Mouse (Mus musculus): ENCODE measurements around the gene Tnk2. TPM values are rescaled to one million over a fixed set of nuclear protein-coding genes. Genes with fewer than 3 reads are reported as not detected.

The Tnk2 gene
- polyA plus RNA-seq, 1 experiment from 2014 or later = 10.6 TPM

DNA sequence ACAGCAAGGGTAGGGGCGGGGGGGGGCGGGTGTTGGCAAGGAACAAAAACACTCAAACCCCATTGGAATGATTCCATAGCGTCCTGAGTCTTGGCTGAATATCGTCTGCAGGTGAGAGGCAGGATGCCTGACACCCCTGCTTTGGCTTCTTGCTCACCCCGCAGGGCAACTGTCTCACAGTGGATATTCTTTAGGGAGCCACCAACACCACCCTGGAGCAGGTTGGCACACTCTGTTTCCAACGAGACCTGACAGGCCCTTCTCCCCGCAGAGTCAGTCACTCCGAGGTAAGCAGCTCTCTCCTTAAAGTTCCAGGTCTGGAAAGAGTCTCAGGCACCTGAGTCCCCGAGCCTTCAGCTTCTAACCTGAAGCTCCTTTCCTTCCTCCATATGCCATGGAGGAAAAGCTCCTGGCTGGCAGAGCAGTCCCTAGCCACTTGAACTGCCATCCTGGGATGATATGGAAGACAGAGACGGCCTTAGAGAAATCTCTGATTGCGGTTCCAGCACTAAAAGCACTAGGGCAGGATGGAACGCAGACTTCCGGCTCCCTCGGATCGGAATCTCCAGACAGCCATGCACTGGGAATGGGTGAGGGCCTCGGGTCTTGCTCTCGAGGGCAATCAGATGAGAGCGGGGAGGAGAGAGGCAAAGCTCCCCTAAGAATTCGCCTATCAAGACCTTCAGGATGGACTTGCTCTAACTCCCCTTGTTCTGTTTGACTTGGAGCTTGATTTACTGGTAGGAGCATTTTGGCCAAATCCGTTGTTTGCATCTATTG is 2.0 kb upstream of the Tnk2 start:
- peak overlapping the region; percentile 39; the same call in 1 of the 2 replicates for H3K9ac ChIP-seq (ENCODE audit: low read length)
- no peak for ATAC-seq (ENCODE audit: insufficient read depth, low FRiP score)
- H3K4me2 ChIP-seq (ENCODE audit: low read depth, low read length) = no peak overlapping the region
- WGBS = 61% methylated on average over 20 of the region's 20 CpGs
- H3K36me3 ChIP-seq (ENCODE audit: control insufficient read depth, insufficient read depth, low read length) = no peaks in the 10 kb centered on the region
- no peak overlapping the region for H3K27ac ChIP-seq (ENCODE audit: low read length)
- no peaks in the 10 kb centered on the region for H3K27me3 ChIP-seq (ENCODE audit: control insufficient read depth, insufficient read depth, low read length)
- H3K4me1 ChIP-seq (ENCODE audit: control insufficient read depth, insufficient read depth, low read length) = peaks cover 19% of the 10 kb centered on the region
- H3K4me3 ChIP-seq (replicated peaks; ENCODE audit: low read length) = no peak overlapping the region
- H3K9me3 ChIP-seq (replicated peaks; ENCODE audit: control insufficient read depth, low read length) = no peaks in the 10 kb centered on the region

DNA sequence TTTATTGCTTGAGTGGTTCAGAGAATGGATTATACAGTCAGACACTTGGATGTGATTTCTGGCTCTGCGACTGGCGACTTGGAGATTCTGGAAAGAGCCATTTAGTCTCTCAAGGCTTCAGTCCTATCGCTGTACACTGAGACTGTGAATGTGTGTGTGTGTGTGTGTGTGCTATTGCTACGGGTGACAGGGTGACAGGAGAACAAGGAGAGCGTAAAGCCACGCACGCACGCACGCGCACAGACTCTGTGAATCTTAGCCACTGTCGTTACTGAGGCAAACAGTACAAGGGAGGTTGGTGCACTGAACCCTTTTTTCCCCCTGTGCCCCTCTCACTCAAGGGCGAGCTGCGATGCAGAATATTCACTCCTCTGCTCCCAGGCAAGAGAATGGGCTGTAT is 1.4 kb upstream of the Tnk2 start:
- Histone ChIP-seq H3K9ac (ENCODE audit: low read length) (no peak overlapping the region), H3K4me3 (replicated peaks; ENCODE audit: low read length) (no peak overlapping the region), H3K4me2 (ENCODE audit: low read depth, low read length) (no peak overlapping the region), H3K4me1 (ENCODE audit: control insufficient read depth, insufficient read depth, low read length) (peaks cover 19% of the 10 kb centered on the region), H3K9me3 (replicated peaks; ENCODE audit: control insufficient read depth, low read length) (no peaks in the 10 kb centered on the region), H3K27me3 (ENCODE audit: control insufficient read depth, insufficient read depth, low read length) (no peaks in the 10 kb centered on the region), H3K27ac (ENCODE audit: low read length) (no peak overlapping the region), H3K36me3 (ENCODE audit: control insufficient read depth, insufficient read depth, low read length) (no peaks in the 10 kb centered on the region)
- no peak for ATAC-seq (ENCODE audit: insufficient read depth, low FRiP score)
- 64% methylated on average over 13 of the region's 13 CpGs for WGBS

- H3K36me3 ChIP-seq (ENCODE audit: control insufficient read depth, insufficient read depth, low read length) = no peaks in the 10 kb centered on the region
- peak overlapping the region; percentile 93 for H3K9ac ChIP-seq (ENCODE audit: low read length)
- H3K4me2 ChIP-seq (ENCODE audit: low read depth, low read length) = peak overlapping the region; percentile 92
- H3K4me3 ChIP-seq (replicated peaks; ENCODE audit: low read length) = peak overlapping the region; percentile 86
- H3K4me1 ChIP-seq (ENCODE audit: control insufficient read depth, insufficient read depth, low read length) = peaks cover 25% of the 10 kb centered on the region
- peak overlapping the region; percentile 83 for H3K27ac ChIP-seq (ENCODE audit: low read length)
- ATAC-seq (ENCODE audit: insufficient read depth, low FRiP score) = peak; percentile 64
- WGBS = under 1% methylated on average over 76 of the region's 82 CpGs
- H3K27me3 ChIP-seq (ENCODE audit: control insufficient read depth, insufficient read depth, low read length) = no peaks in the 10 kb centered on the region
- H3K9me3 ChIP-seq (replicated peaks; ENCODE audit: control insufficient read depth, low read length) = no peaks in the 10 kb centered on the region
These were observed 561 bp downstream of the Tnk2 start for GRCm38 (mm10) chr16:32644069-32644800.

DNA sequence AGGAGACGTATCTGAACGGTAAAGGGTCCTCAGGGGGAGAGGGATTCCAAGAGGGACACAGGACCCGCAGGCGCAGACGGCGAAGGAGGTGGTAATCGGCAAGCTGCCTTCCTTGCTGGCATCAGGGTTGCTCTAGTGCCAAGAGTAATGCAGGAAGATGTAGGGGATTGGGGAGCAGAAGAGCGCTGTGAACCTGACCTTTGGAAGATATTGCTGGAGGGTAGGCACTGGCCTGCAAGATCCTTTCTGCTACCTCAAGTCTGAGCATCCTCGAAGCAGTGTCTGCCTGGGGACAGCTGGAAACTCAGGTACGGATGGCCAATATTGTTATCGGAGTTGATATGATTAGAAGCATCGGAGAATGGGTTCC is 1.1 kb downstream of the Tnk2 start:
- Histone ChIP-seq H3K9ac (ENCODE audit: low read length) (peak overlapping the region; percentile 93), H3K4me2 (ENCODE audit: low read depth, low read length) (peak overlapping the region; percentile 92), H3K9me3 (replicated peaks; ENCODE audit: control insufficient read depth, low read length) (no peaks in the 10 kb centered on the region), H3K4me3 (replicated peaks; ENCODE audit: low read length) (peak overlapping the region; percentile 86), H3K27ac (ENCODE audit: low read length) (peak overlapping the region; percentile 83), H3K36me3 (ENCODE audit: control insufficient read depth, insufficient read depth, low read length) (no peaks in the 10 kb centered on the region), H3K27me3 (ENCODE audit: control insufficient read depth, insufficient read depth, low read length) (no peaks in the 10 kb centered on the region), H3K4me1 (ENCODE audit: control insufficient read depth, insufficient read depth, low read length) (peaks cover 25% of the 10 kb centered on the region)
- ATAC-seq (ENCODE audit: insufficient read depth, low FRiP score) = no peak
- WGBS = 9% methylated on average over 12 of the region's 12 CpGs

DNA sequence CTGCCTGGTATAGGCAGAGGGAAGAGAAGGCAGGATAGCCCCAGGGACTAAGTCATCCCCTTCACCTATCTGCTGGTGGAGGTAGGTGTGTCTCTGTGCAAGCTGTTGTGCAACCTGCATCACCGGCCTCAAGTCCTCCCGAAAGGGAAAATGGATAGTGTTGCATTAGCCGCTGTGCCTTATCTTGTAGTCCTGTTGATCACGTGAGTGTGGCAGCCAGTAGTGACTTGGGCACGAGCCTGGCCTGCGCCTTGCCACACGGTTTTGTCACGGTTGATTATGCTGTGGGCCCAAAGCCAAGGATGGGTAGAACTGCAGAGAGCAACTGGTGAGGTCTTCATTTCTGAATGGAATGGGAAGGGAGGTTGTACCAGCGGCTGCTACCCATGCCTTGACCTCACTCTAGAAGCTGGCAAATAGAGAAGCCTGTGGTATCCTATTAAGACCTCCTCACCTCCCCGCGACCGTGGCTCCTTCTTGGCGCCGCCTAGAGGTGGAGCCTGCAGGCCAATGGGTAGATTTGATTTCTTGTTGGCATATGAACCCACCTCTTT is 1.8 kb downstream of the Tnk2 start:
- H3K4me2 ChIP-seq (ENCODE audit: low read depth, low read length) = peak overlapping the region; percentile 92
- H3K4me1 ChIP-seq (ENCODE audit: control insufficient read depth, insufficient read depth, low read length) = peaks cover 25% of the 10 kb centered on the region
- H3K9me3 ChIP-seq (replicated peaks; ENCODE audit: control insufficient read depth, low read length) = no peaks in the 10 kb centered on the region
- ATAC-seq (ENCODE audit: insufficient read depth, low FRiP score) = 0 out of 2 replicates have a peak, but pooled peaks have one; percentile 12
- 21% methylated on average over 14 of the region's 14 CpGs for WGBS
- H3K27ac ChIP-seq (ENCODE audit: low read length) = peak overlapping the region; percentile 83
- H3K4me3 ChIP-seq (replicated peaks; ENCODE audit: low read length) = peak overlapping the region; percentile 86
- no peaks in the 10 kb centered on the region for H3K36me3 ChIP-seq (ENCODE audit: control insufficient read depth, insufficient read depth, low read length)
- H3K27me3 ChIP-seq (ENCODE audit: control insufficient read depth, insufficient read depth, low read length) = no peaks in the 10 kb centered on the region
- H3K9ac ChIP-seq (ENCODE audit: low read length) = peak overlapping the region; percentile 93

DNA sequence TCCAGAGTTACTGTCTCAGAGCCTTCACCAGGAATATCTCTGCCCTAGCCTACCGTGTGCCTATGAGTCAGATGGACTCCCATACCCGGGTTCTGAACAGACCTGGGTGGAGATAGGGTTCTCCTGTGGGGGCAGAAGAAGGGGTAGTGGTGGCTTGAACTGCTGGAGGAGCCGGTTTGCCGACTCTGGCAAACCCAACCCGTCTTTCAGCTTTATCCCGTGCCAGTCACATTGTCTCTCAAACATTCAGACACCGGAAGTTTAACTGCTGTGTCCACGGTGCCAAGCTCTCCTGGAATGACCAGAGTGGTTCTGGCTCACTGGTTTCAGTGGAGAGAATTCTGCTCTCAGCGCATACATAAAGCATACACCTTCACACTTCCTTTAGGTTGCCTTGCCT is 2.3 kb downstream of the Tnk2 start:
- H3K9me3 ChIP-seq (replicated peaks; ENCODE audit: control insufficient read depth, low read length) = no peaks in the 10 kb centered on the region
- H3K4me1 ChIP-seq (ENCODE audit: control insufficient read depth, insufficient read depth, low read length) = peaks cover 25% of the 10 kb centered on the region
- peak overlapping the region; percentile 93; the same call in 1 of the 2 replicates for H3K9ac ChIP-seq (ENCODE audit: low read length)
- ATAC-seq (ENCODE audit: insufficient read depth, low FRiP score) = no peak
- 61% methylated on average over 9 of the region's 9 CpGs for WGBS
- H3K27ac ChIP-seq (ENCODE audit: low read length) = peak overlapping the region; percentile 83
- H3K27me3 ChIP-seq (ENCODE audit: control insufficient read depth, insufficient read depth, low read length) = no peaks in the 10 kb centered on the region
- no peaks in the 10 kb centered on the region for H3K36me3 ChIP-seq (ENCODE audit: control insufficient read depth, insufficient read depth, low read length)
- peak overlapping the region; percentile 92 for H3K4me2 ChIP-seq (ENCODE audit: low read depth, low read length)
- peak overlapping the region; percentile 86 for H3K4me3 ChIP-seq (replicated peaks; ENCODE audit: low read length)

GRCm38 (mm10) chr16:32647712-32648111 is 4.0 kb downstream of the Tnk2 start:
- no peak overlapping the region for H3K27ac ChIP-seq (ENCODE audit: low read length)
- no peak for ATAC-seq (ENCODE audit: insufficient read depth, low FRiP score)

DNA sequence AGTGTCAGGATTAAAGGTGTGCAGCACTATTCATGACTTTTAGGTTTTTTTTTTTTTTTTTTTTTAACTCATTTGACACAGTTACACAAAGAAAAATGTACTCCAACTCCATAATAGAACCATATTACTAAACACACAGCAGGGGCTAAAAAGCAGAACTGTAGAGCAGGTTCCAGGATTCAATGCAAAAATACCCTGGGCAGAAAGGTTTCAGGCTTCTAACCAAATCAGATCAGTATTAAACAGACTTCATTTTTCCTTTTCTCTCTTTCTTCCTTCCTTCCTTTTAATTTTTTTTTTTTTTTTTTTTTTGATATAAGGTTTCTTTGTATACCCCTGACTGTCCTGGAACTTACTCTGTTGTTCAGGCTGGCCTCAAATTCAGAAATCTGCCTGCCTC is 6.8 kb downstream of the Tnk2 start:
- no peak overlapping the region for H3K4me2 ChIP-seq (ENCODE audit: low read depth, low read length)
- no peak overlapping the region for H3K4me3 ChIP-seq (replicated peaks; ENCODE audit: low read length)
- ATAC-seq (ENCODE audit: insufficient read depth, low FRiP score) = no peak
- no peaks in the 10 kb centered on the region for H3K36me3 ChIP-seq (ENCODE audit: control insufficient read depth, insufficient read depth, low read length)
- H3K9me3 ChIP-seq (replicated peaks; ENCODE audit: control insufficient read depth, low read length) = no peaks in the 10 kb centered on the region
- peak overlapping the region; percentile 67 for H3K27ac ChIP-seq (ENCODE audit: low read length)
- H3K4me1 ChIP-seq (ENCODE audit: control insufficient read depth, insufficient read depth, low read length) = peaks cover 17% of the 10 kb centered on the region
- H3K9ac ChIP-seq (ENCODE audit: low read length) = no peak overlapping the region
- no peaks in the 10 kb centered on the region for H3K27me3 ChIP-seq (ENCODE audit: control insufficient read depth, insufficient read depth, low read length)

More at GRCm38 (mm10) chr16:32647712-32648111, 4.0 kb downstream of the Tnk2 start:
- H3K4me1 ChIP-seq (ENCODE audit: control insufficient read depth, insufficient read depth, low read length) = peaks cover 25% of the 10 kb centered on the region
- no peaks in the 10 kb centered on the region for H3K27me3 ChIP-seq (ENCODE audit: control insufficient read depth, insufficient read depth, low read length)
- no peak overlapping the region for H3K9ac ChIP-seq (ENCODE audit: low read length)
- H3K4me3 ChIP-seq (replicated peaks; ENCODE audit: low read length) = no peak overlapping the region
- no peak overlapping the region for H3K4me2 ChIP-seq (ENCODE audit: low read depth, low read length)
- H3K9me3 ChIP-seq (replicated peaks; ENCODE audit: control insufficient read depth, low read length) = no peaks in the 10 kb centered on the region
- H3K36me3 ChIP-seq (ENCODE audit: control insufficient read depth, insufficient read depth, low read length) = no peaks in the 10 kb centered on the region

DNA sequence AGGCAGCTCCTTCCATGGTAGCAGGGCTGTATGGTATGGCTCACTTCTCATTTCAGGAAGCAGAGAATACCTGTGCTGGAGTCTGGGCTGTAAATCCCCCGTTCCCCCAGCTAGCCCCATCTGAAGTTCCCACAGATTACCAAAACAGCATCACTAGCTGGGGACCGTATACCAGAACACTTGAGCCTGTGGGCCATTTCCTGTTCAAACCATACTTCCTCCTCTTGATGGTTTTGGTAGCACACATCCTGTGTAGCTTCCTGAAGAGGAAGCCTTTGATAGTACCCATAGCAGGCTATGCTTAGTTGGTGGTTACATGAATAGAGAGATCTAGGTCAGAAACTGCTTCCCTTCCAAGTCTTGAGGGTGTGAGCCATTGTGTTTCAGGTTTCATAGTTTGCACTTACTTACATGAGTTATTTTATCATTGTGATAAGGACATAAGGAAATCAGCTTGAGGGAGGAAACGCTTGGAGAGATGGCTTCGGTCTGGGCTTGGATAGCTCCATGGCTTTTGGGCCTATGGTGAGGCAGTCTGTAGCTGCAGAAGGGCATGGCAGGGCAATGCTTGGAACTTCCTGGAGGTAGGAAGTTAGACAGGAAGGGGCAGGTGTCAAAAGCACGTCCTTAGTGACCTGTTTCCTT is 7.4 kb downstream of the Tnk2 start:
- Histone ChIP-seq H3K9me3 (replicated peaks; ENCODE audit: control insufficient read depth, low read length) (no peaks in the 10 kb centered on the region), H3K4me1 (ENCODE audit: control insufficient read depth, insufficient read depth, low read length) (peaks cover 16% of the 10 kb centered on the region), H3K9ac (ENCODE audit: low read length) (no peak overlapping the region), H3K27ac (ENCODE audit: low read length) (peak overlapping the region; percentile 67), H3K36me3 (ENCODE audit: control insufficient read depth, insufficient read depth, low read length) (no peaks in the 10 kb centered on the region), H3K4me3 (replicated peaks; ENCODE audit: low read length) (no peak overlapping the region), H3K4me2 (ENCODE audit: low read depth, low read length) (no peak overlapping the region), H3K27me3 (ENCODE audit: control insufficient read depth, insufficient read depth, low read length) (no peaks in the 10 kb centered on the region)
- WGBS = 72% methylated on average over 5 of the region's 5 CpGs
- no peak for ATAC-seq (ENCODE audit: insufficient read depth, low FRiP score)
